Mouse (Mus musculus): ENCODE measurements around the gene Evi5l. TPM values are rescaled to one million over a fixed set of nuclear protein-coding genes. Genes with fewer than 3 reads are reported as not detected.

Gene Evi5l
- total RNA-seq, 2 experiments from 2014 or later, result 14.8 to 15.5 TPM

Other genes with a start within 250 kb of the Evi5l start
- gene Cd209b, start 239.7 kb upstream of the Evi5l start, total RNA-seq (2021), result 1 to 10 TPM in 1 of 2 experiments, under 1 TPM in 1; 0.91 to 2.4 TPM
- gene Cd209c, start 211.8 kb upstream of the Evi5l start, total RNA-seq (2021), result under 1 TPM; 0.41 to 0.52 TPM
- 1 to 10 TPM in 1 of 2 experiments, under 1 TPM in 1; 0.91 to 1.6 TPM for gene Cd209f, start 60.7 kb upstream of the Evi5l start, total RNA-seq (2021)
- under 1 TPM; 0.25 to 0.62 TPM for gene Cd209g, start 32.5 kb upstream of the Evi5l start, total RNA-seq (2021)
- gene Prr36, start 50.9 kb downstream of the Evi5l start, total RNA-seq (2021), result not detected
- gene Lrrc8e, start 60.3 kb downstream of the Evi5l start, total RNA-seq (2021), result not detected
- gene Map2k7, start 72.2 kb downstream of the Evi5l start, total RNA-seq (2021), result 10 to 100 TPM; 80.9 to 90.4 TPM
- gene Gm49320, start 72.3 kb downstream of the Evi5l start, total RNA-seq (2021), result under 1 TPM in 1 of 2 experiments, not detected in 1; 0.14 TPM
- 1 to 10 TPM; 1.2 to 1.7 TPM for gene Tgfbr3l, start 81.6 kb downstream of the Evi5l start, total RNA-seq (2021)
- gene Snapc2, start 86.5 kb downstream of the Evi5l start, total RNA-seq (2021), result 10 to 100 TPM; 11.9 to 12.5 TPM
- under 1 TPM; 0.37 to 0.69 TPM for gene Ctxn1, start 92.7 kb downstream of the Evi5l start, total RNA-seq (2021)
- gene Timm44, start 109.3 kb downstream of the Evi5l start, total RNA-seq (2021), result 10 to 100 TPM; 58.0 to 58.2 TPM
- gene Ccl25, start 158.6 kb downstream of the Evi5l start, total RNA-seq (2021), result 1 to 10 TPM; 7.0 to 8.5 TPM
- gene Elavl1, start 158.8 kb downstream of the Evi5l start, total RNA-seq (2021), result 10 to 100 TPM; 39.2 to 42.3 TPM